Mouse (Mus musculus) intestine, embryonic 15.5 days (tissue): ENCODE data around the gene Bpgm. TPM values are rescaled to one million over a fixed set of nuclear protein-coding genes. Genes with fewer than 3 reads are reported as not detected.

Source experiments
- ATAC-seq: fragments of 200-750 bp; cut with Nextera tagmentation; 2 replicates; pipeline ENCODE4 v1.8.0; 2017; ENCODE audit warnings: moderate TSS enrichment, moderate library complexity
- H3K27ac ChIP-seq: fragments of 300-500 bp; sonication (generic); 2 replicates; pipeline ENCODE4 v1.5.1; 2015; ENCODE audit warnings: mild to moderate bottlenecking, inconsistent platforms
- H3K27me3 ChIP-seq: fragments of 300-500 bp; sonication (generic); replicated peaks from 2 replicates; pipeline ENCODE4 v1.6.1; 2015; ENCODE audit warnings: inconsistent platforms
- H3K36me3 ChIP-seq: fragments of 300-500 bp; sonication (generic); 2 replicates; pipeline ENCODE4 v1.6.1; 2015; ENCODE audit warnings: inconsistent platforms
- H3K4me1 ChIP-seq: fragments of 300-500 bp; sonication (generic); replicated peaks from 2 replicates; pipeline ENCODE4 v1.6.1; 2015; ENCODE audit warnings: inconsistent platforms
- H3K4me2 ChIP-seq: fragments of 300-500 bp; sonication (generic); replicated peaks from 2 replicates; pipeline ENCODE4 v1.6.1; 2015; ENCODE audit warnings: mild to moderate bottlenecking, inconsistent platforms
- H3K4me3 ChIP-seq: fragments of 300-500 bp; sonication (generic); replicated peaks from 2 replicates; pipeline ENCODE4 v1.5.1; 2015; ENCODE audit warnings: inconsistent platforms
- H3K9ac ChIP-seq: fragments of 300-500 bp; sonication (generic); 2 replicates; pipeline ENCODE4 v1.6.1; 2015; ENCODE audit warnings: inconsistent platforms
- H3K9me3 ChIP-seq: fragments of 300-500 bp; sonication (generic); 2 replicates; pipeline ENCODE4 v1.6.1; 2016; ENCODE audit warnings: inconsistent platforms
- WGBS: fragments of 180-500 bp; shearing (Covaris S2); methylation state at CpG from one replicate; pipeline ENCODE4 v1.1.7; 2015; 5-methylcytosine and 5-hydroxymethylcytosine counted together
- polyA plus RNA-seq: library from polyadenylated mRNA; unstranded; fragments of >200 nt; fragmentation: Nextera tagmentation; extraction: Ambion mirVana; gene quantifications from 2 replicates; pipeline ENCODE4 v1.2.1, GENCODE M21; 2015

Bpgm gene
- polyA plus RNA-seq, 1 experiment from 2014 or later = 40.4 TPM

- peak overlapping the region; percentile 34 for H3K4me2 ChIP-seq
- H3K27ac ChIP-seq = peak overlapping the region; percentile 80
Observed at GRCm38 (mm10) chr6:34495140-34495551, 19.1 kb downstream of the Bpgm start.

GRCm38 (mm10) chr6:34497991-34498625 lies 22.1 kb downstream of the Bpgm start:
- Histone ChIP-seq H3K4me3 (no peak overlapping the region), H3K9ac (no peak overlapping the region), H3K4me2 (no peak overlapping the region), H3K27me3 (no peaks in the 10 kb centered on the region), H3K36me3 (no peaks in the 10 kb centered on the region), H3K9me3 (no peaks in the 10 kb centered on the region), H3K4me1 (0 out of 2 replicates have a peak, but pooled peaks cover 13% of the 10 kb centered on the region), H3K27ac (no peak overlapping the region)
- 63% methylated on average over 5 of the region's 5 CpGs for WGBS
- ATAC-seq = no peak

More at GRCm38 (mm10) chr6:34495140-34495551, 19.1 kb downstream of the Bpgm start:
- H3K4me1 ChIP-seq = 0 out of 2 replicates have a peak, but pooled peaks cover 13% of the 10 kb centered on the region
- no peak overlapping the region for H3K9ac ChIP-seq
- H3K36me3 ChIP-seq = no peaks in the 10 kb centered on the region
- no peaks in the 10 kb centered on the region for H3K27me3 ChIP-seq
- 18% methylated on average over 7 of the region's 7 CpGs for WGBS
- H3K9me3 ChIP-seq = no peaks in the 10 kb centered on the region
- no peak overlapping the region for H3K4me3 ChIP-seq
- peak; percentile 91 for ATAC-seq

- ATAC-seq = no peak
- Histone ChIP-seq H3K4me1 (0 out of 2 replicates have a peak, but pooled peaks cover 8% of the 10 kb centered on the region), H3K4me3 (no peak overlapping the region), H3K4me2 (no peak overlapping the region), H3K27me3 (no peaks in the 10 kb centered on the region), H3K9me3 (no peaks in the 10 kb centered on the region), H3K36me3 (no peaks in the 10 kb centered on the region), H3K9ac (no peak overlapping the region), H3K27ac (no peak overlapping the region)
- 77% methylated on average over 7 of the region's 7 CpGs for WGBS
Observed at GRCm38 (mm10) chr6:34502291-34502690, 26.3 kb downstream of the Bpgm start.

GRCm38 (mm10) chr6:34505957-34506356 lies 29.9 kb downstream of the Bpgm start:
- Histone ChIP-seq H3K9me3 (no peaks in the 10 kb centered on the region), H3K4me2 (no peak overlapping the region), H3K4me3 (no peak overlapping the region), H3K9ac (no peak overlapping the region), H3K27ac (0 out of 2 replicates have a peak overlapping the region, but pooled peaks have one; percentile 4), H3K36me3 (no peaks in the 10 kb centered on the region), H3K27me3 (no peaks in the 10 kb centered on the region), H3K4me1 (0 out of 2 replicates have a peak, but pooled peaks cover 3% of the 10 kb centered on the region)
- ATAC-seq = no peak
- 50% methylated on average over 11 of the region's 11 CpGs for WGBS

GRCm38 (mm10) chr6:34507581-34507980 lies 31.6 kb downstream of the Bpgm start:
- ATAC-seq = no peak
- Histone ChIP-seq H3K27ac (no peak overlapping the region), H3K36me3 (no peaks in the 10 kb centered on the region), H3K4me1 (0 out of 2 replicates have a peak, but pooled peaks cover 8% of the 10 kb centered on the region), H3K9ac (no peak overlapping the region), H3K4me2 (no peak overlapping the region), H3K4me3 (no peak overlapping the region), H3K27me3 (no peaks in the 10 kb centered on the region), H3K9me3 (no peaks in the 10 kb centered on the region)
- WGBS = 72% methylated on average over 4 of the region's 4 CpGs

- no peaks in the 10 kb centered on the region for H3K9me3 ChIP-seq
- no peak overlapping the region for H3K27ac ChIP-seq
- H3K4me1 ChIP-seq = 0 out of 2 replicates have a peak, but pooled peaks cover 8% of the 10 kb centered on the region
- no peak for ATAC-seq
- H3K27me3 ChIP-seq = no peaks in the 10 kb centered on the region
- no peaks in the 10 kb centered on the region for H3K36me3 ChIP-seq
- no peak overlapping the region for H3K9ac ChIP-seq
- 92% methylated on average over 4 of the region's 4 CpGs for WGBS
- no peak overlapping the region for H3K4me2 ChIP-seq
- H3K4me3 ChIP-seq = no peak overlapping the region
Observed at GRCm38 (mm10) chr6:34508016-34508415, 32.0 kb downstream of the Bpgm start.

- Histone ChIP-seq H3K9ac (no peak overlapping the region), H3K27me3 (no peaks in the 10 kb centered on the region), H3K4me1 (peaks cover 11% of the 10 kb centered on the region; the same call in 1 of the 2 replicates), H3K4me2 (no peak overlapping the region), H3K36me3 (no peaks in the 10 kb centered on the region), H3K9me3 (no peaks in the 10 kb centered on the region), H3K4me3 (no peak overlapping the region), H3K27ac (no peak overlapping the region)
- 93% methylated on average over 5 of the region's 5 CpGs for WGBS
- ATAC-seq = no peak
Observed at GRCm38 (mm10) chr6:34510277-34510676, 34.3 kb downstream of the Bpgm start.

GRCm38 (mm10) chr6:34511410-34511809 lies 35.4 kb downstream of the Bpgm start:
- peak; percentile 83 for ATAC-seq
- no peaks in the 10 kb centered on the region for H3K9me3 ChIP-seq
- 25% methylated on average over 2 of the region's 2 CpGs for WGBS

GRCm38 (mm10) chr6:34512741-34513140 lies 36.7 kb downstream of the Bpgm start:
- no peaks in the 10 kb centered on the region for H3K27me3 ChIP-seq
- H3K4me3 ChIP-seq = no peak overlapping the region
- no peak overlapping the region for H3K4me2 ChIP-seq
- H3K36me3 ChIP-seq = no peaks in the 10 kb centered on the region
- H3K9me3 ChIP-seq = no peaks in the 10 kb centered on the region
- peaks cover 10% of the 10 kb centered on the region; the same call in 1 of the 2 replicates for H3K4me1 ChIP-seq
- peak; percentile 70 for ATAC-seq
- H3K27ac ChIP-seq = no peak overlapping the region
- H3K9ac ChIP-seq = no peak overlapping the region

More at GRCm38 (mm10) chr6:34511410-34511809, 35.4 kb downstream of the Bpgm start:
- no peak overlapping the region for H3K9ac ChIP-seq
- H3K27ac ChIP-seq = no peak overlapping the region
- H3K36me3 ChIP-seq = no peaks in the 10 kb centered on the region
- H3K27me3 ChIP-seq = no peaks in the 10 kb centered on the region
- H3K4me3 ChIP-seq = no peak overlapping the region
- H3K4me2 ChIP-seq = no peak overlapping the region
- peaks cover 10% of the 10 kb centered on the region; the same call in 1 of the 2 replicates for H3K4me1 ChIP-seq

- no peak overlapping the region for H3K27ac ChIP-seq
Observed at GRCm38 (mm10) chr6:34514655-34515054, 38.6 kb downstream of the Bpgm start.

GRCm38 (mm10) chr6:34515098-34515782 lies 39.2 kb downstream of the Bpgm start:
- 45% methylated on average over 10 of the region's 10 CpGs for WGBS
- Histone ChIP-seq H3K4me1 (peaks cover 10% of the 10 kb centered on the region; the same call in 1 of the 2 replicates), H3K4me3 (no peak overlapping the region), H3K4me2 (0 out of 2 replicates have a peak overlapping the region, but pooled peaks have one; percentile 15), H3K27ac (peak overlapping the region; percentile 37), H3K9ac (no peak overlapping the region), H3K9me3 (no peaks in the 10 kb centered on the region), H3K27me3 (no peaks in the 10 kb centered on the region), H3K36me3 (no peaks in the 10 kb centered on the region)
- ATAC-seq = no peak

More at GRCm38 (mm10) chr6:34514655-34515054, 38.6 kb downstream of the Bpgm start:
- Histone ChIP-seq H3K27me3 (no peaks in the 10 kb centered on the region), H3K4me2 (no peak overlapping the region), H3K4me1 (peaks cover 10% of the 10 kb centered on the region; the same call in 1 of the 2 replicates), H3K36me3 (no peaks in the 10 kb centered on the region), H3K9ac (no peak overlapping the region), H3K4me3 (no peak overlapping the region), H3K9me3 (no peaks in the 10 kb centered on the region)
- 27% methylated on average over 5 of the region's 5 CpGs for WGBS
- ATAC-seq = no peak

GRCm38 (mm10) chr6:34515783-34516099 lies 39.7 kb downstream of the Bpgm start:
- no peaks in the 10 kb centered on the region for H3K9me3 ChIP-seq
- peaks cover 10% of the 10 kb centered on the region; the same call in 1 of the 2 replicates for H3K4me1 ChIP-seq
- H3K9ac ChIP-seq = no peak overlapping the region
- 0 out of 2 replicates have a peak overlapping the region, but pooled peaks have one; percentile 37 for H3K27ac ChIP-seq
- no peak overlapping the region for H3K4me2 ChIP-seq
- no peaks in the 10 kb centered on the region for H3K36me3 ChIP-seq
- H3K4me3 ChIP-seq = no peak overlapping the region
- 23% methylated on average over 1 of the region's 1 CpGs for WGBS
- H3K27me3 ChIP-seq = no peaks in the 10 kb centered on the region
- ATAC-seq = no peak
